Mouse (Mus musculus): Measurements from ENCODE around the gene Lrp3. TPM values are rescaled to one million over a fixed set of nuclear protein-coding genes. Genes with fewer than 3 reads are reported as not detected.

Gene Lrp3
- not detected in 2 replicates for polyA plus RNA-seq (2012)

DNA sequence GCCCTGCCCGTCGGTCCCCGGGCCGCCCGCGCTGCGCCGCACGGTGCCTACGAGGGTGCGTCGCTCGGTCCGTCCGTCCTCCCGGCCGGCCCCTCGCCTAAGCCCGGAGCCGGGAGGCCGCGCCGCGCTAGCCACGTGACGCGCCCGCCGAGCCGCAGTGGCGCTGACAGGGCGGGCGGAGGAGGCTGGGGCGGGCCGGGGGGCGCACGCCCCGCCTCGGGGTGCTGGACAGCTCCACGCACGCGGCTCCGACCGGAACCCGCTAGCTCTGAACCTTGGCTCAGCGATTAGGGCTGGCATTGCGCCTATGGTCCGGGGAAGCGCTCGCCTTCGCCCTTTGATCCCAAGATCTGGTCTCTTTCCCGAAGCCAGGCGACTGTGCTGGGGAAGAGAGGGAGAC lies at the start of gene Lrp3:
Gene Lrp3, minus strand, starts transcription at position 274 of the 400 bp plus-strand sequence.
- TF ChIP-seq GATA1 (IDR thresholded peaks at IDR 0.05; ENCODE audit: low read length) = no peak

DNA sequence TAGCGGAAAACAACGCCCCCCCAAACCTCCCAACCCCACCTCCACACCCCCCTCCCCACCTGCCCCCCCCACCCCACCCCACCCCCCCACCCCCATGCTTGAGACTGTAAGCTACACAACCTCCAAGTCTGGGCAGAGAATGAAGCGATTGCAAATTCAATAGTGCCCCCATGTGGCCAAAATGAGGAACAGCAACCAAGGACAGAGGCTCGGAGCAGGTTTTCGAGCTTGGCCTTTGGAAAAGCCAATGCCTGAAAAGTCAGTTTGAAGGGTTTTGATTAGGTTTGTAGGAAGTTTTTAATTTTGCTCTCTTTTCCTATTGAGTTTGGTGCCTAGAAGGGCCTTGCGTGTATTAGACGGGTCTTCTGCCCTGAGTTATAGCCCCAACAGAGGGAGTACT lies 49.4 kb upstream of the Lrp3 start:
- TF ChIP-seq GATA1 (IDR thresholded peaks at IDR 0.05; ENCODE audit: low read length) = no peak

DNA sequence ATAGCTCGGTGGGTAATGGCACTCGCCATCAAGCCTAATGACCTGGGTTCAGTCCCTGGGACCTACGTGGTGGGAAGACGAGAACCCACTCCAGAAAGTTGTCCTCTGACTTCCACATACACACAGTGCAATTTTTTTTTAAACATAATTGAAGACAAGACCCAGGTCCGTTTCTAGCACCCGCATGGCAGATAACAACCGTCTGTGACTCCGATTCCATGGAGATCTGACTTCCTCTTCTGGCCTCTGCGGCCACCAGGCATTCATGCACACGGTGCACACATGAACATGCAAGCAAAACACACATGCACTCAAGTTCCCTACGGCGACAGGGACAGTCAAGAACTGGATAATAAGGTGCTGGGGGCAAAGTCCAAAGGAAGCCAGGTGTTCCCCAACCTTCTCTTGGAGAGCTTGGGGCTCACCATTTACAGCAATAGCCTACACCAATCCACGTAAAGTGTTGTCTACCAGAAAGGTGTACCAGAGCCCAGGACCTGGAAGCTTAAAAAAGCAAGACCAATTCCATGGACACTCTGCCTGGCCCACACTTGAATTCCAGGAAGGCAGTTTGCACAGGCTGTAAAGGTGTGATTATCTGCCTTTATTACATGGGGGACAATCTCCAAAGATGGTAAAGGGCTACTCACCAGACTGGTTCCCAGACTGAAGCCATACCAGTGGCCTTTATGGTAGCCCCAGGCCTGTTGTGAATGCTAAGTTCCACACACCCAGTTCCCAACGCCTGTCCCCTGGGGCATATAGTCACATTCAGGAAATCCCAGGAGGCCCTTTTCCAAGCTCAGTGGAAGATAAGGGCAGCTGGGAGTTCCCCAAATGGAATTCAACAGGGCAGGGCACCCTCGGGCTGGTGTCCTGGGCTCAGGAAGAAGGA lies 48.5 kb upstream of the Lrp3 start:
- TF ChIP-seq GATA1 (IDR thresholded peaks at IDR 0.05; ENCODE audit: low read length) = no peak

DNA sequence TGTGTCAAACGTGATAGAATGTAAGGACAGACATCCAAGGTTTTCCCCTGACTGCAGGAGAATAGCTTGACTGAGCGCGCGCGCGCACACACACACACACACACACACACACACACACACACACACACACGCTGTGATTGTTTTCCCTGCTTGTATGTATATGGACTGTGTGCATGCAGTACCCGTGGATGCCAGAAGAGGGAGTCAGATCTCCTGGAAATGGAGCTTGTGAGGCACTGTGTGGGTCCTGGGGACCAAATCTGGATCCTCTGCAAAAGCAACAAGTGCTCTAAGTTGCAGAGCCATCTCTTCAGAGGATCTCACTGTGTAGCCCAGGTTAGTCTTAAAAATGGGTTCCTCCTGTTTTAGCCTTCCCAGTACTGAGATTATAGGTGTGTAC lies 44.1 kb upstream of the Lrp3 start:
- no peak for TF ChIP-seq GATA1 (IDR thresholded peaks at IDR 0.05; ENCODE audit: low read length)

DNA sequence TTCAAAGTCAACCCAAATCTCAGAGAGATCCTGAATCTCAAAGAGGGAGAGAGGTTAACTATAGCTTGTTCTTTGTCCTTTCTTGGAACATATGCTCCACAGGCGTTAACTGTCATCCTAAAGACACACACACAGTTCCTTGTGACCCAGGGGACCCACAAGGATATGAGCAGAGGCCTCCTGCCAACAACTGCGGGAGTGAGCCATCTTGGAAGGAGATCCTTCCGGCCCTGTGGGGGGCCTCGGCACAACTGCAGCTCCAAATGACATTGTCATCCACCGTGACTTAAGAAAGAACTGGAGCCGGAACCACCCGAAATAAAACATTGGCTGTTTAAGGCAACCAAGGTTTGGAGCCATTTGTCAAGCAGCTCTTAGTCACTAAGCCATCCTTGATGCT lies 43.0 kb upstream of the Lrp3 start:
- no peak for TF ChIP-seq GATA1 (IDR thresholded peaks at IDR 0.05; ENCODE audit: low read length)

DNA sequence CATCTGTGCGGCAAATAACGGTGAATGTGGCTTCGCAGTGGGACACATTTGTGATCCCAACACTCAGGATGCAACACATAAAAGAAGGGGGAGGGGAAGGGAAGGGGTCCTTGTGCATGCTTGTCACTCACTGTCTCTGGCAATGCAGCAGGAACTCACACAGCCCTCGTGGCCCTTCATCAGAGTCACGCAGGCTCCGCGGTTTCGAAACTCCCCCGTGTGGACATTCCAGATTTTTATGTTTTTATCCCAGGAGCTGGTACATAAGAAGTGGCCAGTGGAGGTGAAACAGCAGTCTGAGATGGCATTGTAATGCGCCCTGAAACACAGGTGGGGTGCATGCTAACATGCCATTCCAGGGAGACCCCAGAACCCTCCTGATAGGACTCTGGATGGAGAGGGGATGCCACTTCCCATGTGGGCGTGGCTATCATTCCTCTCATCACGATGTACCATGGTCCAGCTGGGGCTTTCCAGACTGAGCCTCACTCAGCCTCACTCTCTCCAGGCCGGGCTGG lies 36.8 kb upstream of the Lrp3 start:
- TF ChIP-seq GATA1 (IDR thresholded peaks at IDR 0.05; ENCODE audit: low read length) = no peak

DNA sequence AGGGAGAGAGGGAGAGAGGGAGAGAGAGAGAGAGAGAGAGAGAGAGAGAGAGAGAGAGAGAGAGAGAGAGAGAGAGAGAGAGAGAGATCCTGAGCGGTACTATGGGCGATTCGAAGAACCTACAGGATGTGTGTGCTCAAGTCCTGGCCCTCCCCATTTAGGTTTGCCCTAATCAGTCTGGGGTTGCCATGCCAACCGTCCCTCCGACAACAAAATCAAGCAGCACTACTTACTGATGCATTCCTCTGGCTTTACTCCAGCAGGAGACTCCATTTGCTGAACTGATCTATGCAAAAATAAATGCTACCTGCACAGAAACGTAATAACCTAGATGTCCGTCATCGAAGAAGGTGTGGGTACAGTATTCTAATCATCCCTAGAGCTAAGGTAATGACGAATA lies 20.0 kb upstream of the Lrp3 start:
- no peak for TF ChIP-seq GATA1 (IDR thresholded peaks at IDR 0.05; ENCODE audit: low read length)

DNA sequence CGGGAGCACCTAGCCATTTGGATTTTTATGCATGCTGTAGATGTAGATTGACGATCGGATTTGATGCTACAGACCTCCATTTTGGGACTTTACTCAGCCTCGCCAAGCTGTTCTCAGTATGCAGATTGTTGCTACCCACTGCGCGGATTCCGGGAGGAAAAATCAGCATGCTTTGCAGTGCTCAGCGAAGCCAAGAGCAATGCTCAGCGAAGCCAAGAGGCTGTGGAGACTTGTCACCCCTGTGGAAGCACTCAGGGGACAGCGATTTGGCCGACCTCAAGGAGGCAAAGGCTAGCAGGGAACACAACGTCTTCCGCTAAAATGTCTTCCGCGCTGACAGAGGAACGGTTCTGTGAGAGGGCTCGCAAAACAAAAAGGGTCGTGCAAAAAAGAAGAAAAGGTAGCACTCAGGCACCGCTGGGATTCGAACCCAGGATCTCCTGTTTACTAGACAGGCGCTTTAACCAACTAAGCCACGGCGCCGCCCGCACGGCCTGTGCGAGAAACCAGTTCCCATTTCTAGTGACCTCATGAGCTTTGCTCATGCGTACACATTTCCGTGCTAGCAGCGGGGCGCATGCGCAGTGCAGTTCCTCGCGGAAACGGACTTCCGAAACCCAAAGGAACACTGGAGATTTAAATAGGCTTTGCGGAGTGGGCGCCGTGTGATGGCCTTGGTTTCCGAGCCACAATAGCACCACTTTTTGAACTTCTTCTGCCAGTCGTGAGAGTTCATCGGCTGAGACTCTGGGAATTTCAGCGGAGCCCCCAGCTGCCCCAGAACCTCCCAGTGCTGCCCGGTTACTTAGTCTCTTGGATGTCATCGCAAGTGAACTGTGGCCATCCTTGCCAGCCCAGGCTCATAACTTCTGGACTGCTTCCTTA lies 19.3 kb upstream of the Lrp3 start:
- no peak for TF ChIP-seq GATA1 (IDR thresholded peaks at IDR 0.05; ENCODE audit: low read length)

DNA sequence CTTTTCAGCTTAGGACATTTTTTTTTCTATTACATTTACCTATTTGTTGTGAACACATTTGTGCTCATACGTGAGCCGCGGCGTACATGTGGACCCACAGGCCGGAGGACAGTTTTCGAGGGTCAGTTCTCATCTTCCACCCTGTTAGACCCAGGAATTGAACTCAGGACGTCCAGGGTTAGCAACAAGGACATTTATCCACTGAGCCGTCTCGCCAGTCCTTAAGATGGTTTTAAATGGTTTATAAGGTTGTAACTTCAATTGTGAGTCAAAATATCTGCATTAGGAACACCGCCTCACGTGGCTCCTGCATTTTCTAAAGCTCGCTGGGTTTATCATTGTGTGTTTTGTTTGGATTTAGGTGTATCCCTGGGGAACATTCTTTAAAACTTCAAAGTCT lies 18.6 kb upstream of the Lrp3 start:
- no peak for TF ChIP-seq GATA1 (IDR thresholded peaks at IDR 0.05; ENCODE audit: low read length)

DNA sequence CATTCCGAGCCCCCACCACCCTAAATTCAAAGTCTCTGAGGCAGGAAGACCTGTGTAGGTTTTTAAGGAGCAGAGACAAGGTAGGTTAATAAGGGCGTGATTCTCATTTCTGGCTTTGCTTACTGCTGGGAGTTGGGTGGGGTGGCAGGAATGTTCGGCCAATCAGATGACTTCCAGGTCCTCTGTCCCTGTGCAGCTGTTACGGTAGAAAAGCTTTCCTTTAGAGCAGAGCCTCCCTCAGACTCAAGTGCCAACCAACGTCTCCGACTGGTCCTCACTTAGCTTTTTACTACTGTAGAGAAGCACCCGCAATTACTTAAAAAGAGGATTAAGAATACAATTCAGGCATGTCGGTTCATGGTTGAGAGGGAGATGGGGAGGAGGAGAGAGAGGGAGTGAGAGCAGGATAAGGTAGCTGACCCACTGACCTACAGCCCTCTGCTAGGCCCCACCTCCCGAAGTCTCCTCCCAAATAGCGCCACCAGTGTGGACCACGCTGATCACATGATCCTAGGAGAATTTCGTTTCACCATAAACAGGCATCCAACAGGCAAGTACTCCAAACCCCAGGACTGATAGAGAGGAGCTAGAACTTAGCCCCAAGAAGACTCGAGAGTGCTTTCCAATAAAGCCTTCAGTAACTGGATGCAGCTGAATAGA lies 17.6 kb upstream of the Lrp3 start:
- no peak for TF ChIP-seq GATA1 (IDR thresholded peaks at IDR 0.05; ENCODE audit: low read length)

DNA sequence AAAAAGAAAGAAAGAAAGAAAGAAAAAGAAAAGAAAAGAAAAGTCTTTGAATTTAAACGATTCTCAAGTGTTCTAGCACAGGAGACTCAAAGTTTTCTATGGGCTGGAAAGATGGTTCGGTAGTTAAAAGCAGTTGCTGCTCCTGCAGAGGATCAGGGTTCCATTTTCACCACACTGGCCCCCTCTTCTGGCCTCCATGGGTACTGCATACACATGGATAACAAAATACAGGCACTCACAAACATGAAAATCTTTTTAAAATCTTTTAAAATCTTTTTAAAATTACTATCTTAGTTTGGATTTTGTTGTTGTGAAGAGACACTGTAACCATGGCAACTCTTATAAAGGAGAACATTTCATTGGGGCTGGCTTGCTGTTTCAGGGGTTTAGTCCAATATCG lies 15.0 kb upstream of the Lrp3 start:
- no peak for TF ChIP-seq GATA1 (IDR thresholded peaks at IDR 0.05; ENCODE audit: low read length)

DNA sequence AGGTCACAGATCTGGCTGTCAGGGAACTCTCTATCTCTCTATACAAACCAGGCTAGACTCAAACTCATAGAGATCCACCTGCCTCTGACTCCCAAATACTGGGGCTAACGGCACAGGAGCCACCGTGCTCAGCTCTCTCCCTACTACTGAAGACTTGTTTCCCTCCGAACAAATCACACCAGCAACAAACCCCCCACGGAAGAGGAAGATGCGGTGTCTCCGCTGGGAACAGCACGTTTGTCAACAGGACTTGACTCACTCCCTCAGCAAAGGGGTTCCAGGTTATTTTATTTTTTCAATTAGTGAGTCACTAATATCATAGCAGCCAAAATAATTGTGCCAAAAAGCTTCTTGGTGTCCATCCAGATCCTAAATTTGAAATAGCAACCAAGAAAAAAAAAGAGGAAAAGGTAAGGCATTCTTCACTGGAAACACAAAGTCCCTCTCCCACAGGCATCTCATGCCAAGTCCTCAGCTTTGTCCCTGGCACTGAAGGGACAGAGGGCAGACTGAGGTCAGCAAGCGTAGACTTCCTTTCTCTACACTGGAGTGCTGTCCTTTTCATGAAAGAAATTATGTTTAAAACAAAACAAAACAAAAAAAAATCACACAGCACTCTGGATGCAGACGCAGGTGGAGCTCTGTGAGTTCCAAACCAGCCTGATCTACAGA lies 5.5 kb upstream of the Lrp3 start:
- no peak for TF ChIP-seq GATA1 (IDR thresholded peaks at IDR 0.05; ENCODE audit: low read length)

DNA sequence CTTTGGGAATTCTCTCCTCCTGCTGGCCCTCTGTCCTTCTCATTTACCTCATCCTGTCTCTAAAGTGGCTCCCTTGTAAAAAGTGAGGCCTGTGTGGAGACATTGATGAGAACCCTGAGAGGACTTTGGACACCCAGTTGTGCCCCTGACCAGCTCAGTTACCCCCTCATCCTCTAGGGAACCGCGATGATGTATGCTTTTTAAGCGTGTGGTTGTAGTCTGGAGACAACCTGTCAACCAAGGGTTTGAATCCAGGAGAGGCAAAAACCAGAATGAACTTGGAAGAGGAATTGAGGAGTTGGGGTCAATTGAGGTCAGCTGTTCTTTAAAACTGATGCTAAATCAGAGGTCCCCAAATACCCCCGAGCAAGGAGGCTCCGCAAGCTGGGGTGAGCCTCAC lies 433 bp upstream of the Lrp3 start:
- no peak for TF ChIP-seq GATA1 (IDR thresholded peaks at IDR 0.05; ENCODE audit: low read length)

DNA sequence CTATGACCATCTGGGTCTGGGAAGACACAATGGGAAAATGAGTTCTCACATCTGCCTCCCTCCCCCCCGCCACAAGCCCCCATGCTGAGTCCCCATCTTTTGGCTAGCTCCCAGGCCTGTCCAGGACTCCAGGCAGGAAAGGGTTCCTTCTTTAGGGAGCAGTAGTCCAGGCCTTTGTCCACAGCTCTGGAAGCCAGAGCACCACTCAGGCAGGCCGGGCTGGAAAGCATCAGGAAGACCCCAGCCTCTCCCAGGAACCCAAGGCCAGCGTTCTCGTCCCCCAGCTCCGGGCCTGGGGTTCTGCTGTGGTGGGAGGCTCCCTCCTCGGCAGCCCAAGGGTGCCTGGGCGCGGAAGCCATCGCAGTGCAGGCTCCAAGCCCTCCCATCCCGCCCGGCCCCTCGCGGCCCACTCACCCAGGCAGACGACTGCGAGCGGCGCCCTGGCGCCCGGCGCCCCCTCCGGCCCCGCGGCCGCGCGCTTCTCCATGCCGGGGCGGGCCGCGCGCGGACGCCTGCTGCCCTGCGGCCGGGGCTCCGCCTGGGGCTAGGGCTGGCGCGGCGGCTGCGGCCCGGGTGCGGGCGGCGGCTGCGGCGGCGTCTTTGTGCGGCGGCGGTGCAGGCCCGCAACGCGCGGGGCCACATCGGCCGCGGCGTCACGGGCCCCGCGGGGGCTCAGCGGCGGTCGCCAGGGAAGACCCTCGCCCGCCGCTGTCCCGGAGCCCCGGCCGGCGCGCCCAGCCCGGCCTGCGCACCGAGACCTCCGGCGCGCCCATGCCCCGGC lies 666 bp downstream of the Lrp3 start:
- TF ChIP-seq GATA1 (IDR thresholded peaks at IDR 0.05; ENCODE audit: low read length) = no peak

All from G1E-ER4 (cell line).